Mouse (Mus musculus) embryonic facial prominence, embryonic 14.5 days (tissue): ENCODE measurements around the gene Fam133b. TPM values are rescaled to one million over a fixed set of nuclear protein-coding genes. Genes with fewer than 3 reads are reported as not detected.

Experiments used
- ATAC-seq: fragments of 200-750 bp; cut with Nextera tagmentation; 2 replicates; pipeline ENCODE4 v1.8.0; 2017; ENCODE audit warnings: low read depth, moderate number of reproducible peaks, moderate TSS enrichment
- DNase-seq: peaks from one replicate; pipeline ENCODE4 v3.0.0-alpha.2; 2015; ENCODE audit warnings: low spot score
- H3K27ac ChIP-seq: fragments of 300-500 bp; sonication (generic); replicated peaks from 2 replicates; pipeline ENCODE4 v1.5.1; 2014; ENCODE audit warnings: low read depth, mild to moderate bottlenecking, low read length, moderate library complexity
- H3K27me3 ChIP-seq: fragments of 300-500 bp; sonication (generic); replicated peaks from 2 replicates; pipeline ENCODE4 v1.6.1; 2014; ENCODE audit warnings: low read length; ENCODE audit not compliant: control insufficient read depth, insufficient read depth
- H3K36me3 ChIP-seq: fragments of 300-500 bp; sonication (generic); 2 replicates; pipeline ENCODE4 v1.6.1; 2014; ENCODE audit warnings: low read length, mixed read lengths; ENCODE audit not compliant: control insufficient read depth, insufficient read depth
- H3K4me1 ChIP-seq: fragments of 300-500 bp; sonication (generic); 2 replicates; pipeline ENCODE4 v1.6.1; 2014; ENCODE audit warnings: antibody characterized with exemption, low read length; ENCODE audit not compliant: control insufficient read depth, insufficient read depth
- H3K4me2 ChIP-seq: fragments of 300-500 bp; sonication (generic); 2 replicates; pipeline ENCODE4 v1.6.1; 2014; ENCODE audit warnings: low read depth, mild to moderate bottlenecking, low read length, moderate library complexity, mixed read lengths
- H3K4me3 ChIP-seq: fragments of 300-500 bp; sonication (generic); 2 replicates; pipeline ENCODE4 v1.5.1; 2014; ENCODE audit warnings: low read depth, mild to moderate bottlenecking, low read length
- H3K9ac ChIP-seq: fragments of 300-500 bp; sonication (generic); 2 replicates; pipeline ENCODE4 v1.6.1; 2014; ENCODE audit warnings: low read depth, mild to moderate bottlenecking, low read length, moderate library complexity, mixed read lengths
- H3K9me3 ChIP-seq: fragments of 300-500 bp; sonication (generic); 2 replicates; pipeline ENCODE4 v1.6.1; 2016; ENCODE audit warnings: low read length; ENCODE audit not compliant: control insufficient read depth
- WGBS: fragments of 180-500 bp; shearing (Covaris S2); extraction: QIAGEN DNeasy Blood & Tissue Kit; methylation state at CpG from one replicate; pipeline ENCODE4 v1.1.7; 2014; 5-methylcytosine and 5-hydroxymethylcytosine counted together
- polyA plus RNA-seq: library from polyadenylated mRNA; unstranded; fragments of >200 nt; fragmentation: Nextera tagmentation; extraction: Ambion mirVana; gene quantifications from 2 replicates; pipeline ENCODE4 v1.2.1, GENCODE M21; 2014

The Fam133b gene
- polyA plus RNA-seq = 24.4 and 27.2 TPM in 2 replicates

GRCm38 (mm10) chr5:3543629-3544479 is at the start of gene Fam133b:
Fam133b (plus strand) TSS chr5:3543833.
- ATAC-seq = peak; percentile 97
- Histone ChIP-seq H3K4me2 (peak within 1 kb of the TSS; percentile 65), H3K4me3 (peak within 1 kb of the TSS; percentile 83), H3K4me1 (no peaks in the 10 kb centered on the region), H3K27me3 (no peaks in the 10 kb centered on the region), H3K9me3 (no peaks in the 10 kb centered on the region), H3K36me3 (no peaks in the 10 kb centered on the region), H3K27ac (peak within 1 kb of the TSS; percentile 92), H3K9ac (peak within 1 kb of the TSS; percentile 94)
- under 1% methylated on average over 37 of the region's 80 CpGs for WGBS
- DNase-seq = peak; percentile 95

- WGBS = 91% methylated on average over 9 of the region's 9 CpGs
- H3K4me2 ChIP-seq = no peak overlapping the region
- H3K36me3 ChIP-seq = no peaks in the 10 kb centered on the region
- ATAC-seq (no peak), DNase-seq (no peak)
- H3K27me3 ChIP-seq = no peaks in the 10 kb centered on the region
- no peak overlapping the region for H3K4me3 ChIP-seq
- H3K27ac ChIP-seq = no peak overlapping the region
- no peaks in the 10 kb centered on the region for H3K4me1 ChIP-seq
- no peaks in the 10 kb centered on the region for H3K9me3 ChIP-seq
- no peak overlapping the region for H3K9ac ChIP-seq
These were observed 49.7 kb upstream of the Fam133b start for GRCm38 (mm10) chr5:3493968-3494367.

GRCm38 (mm10) chr5:3494452-3495187 is 49.0 kb upstream of the Fam133b start:
- Histone ChIP-seq H3K4me2 (no peak overlapping the region), H3K36me3 (no peaks in the 10 kb centered on the region), H3K27me3 (no peaks in the 10 kb centered on the region), H3K9me3 (no peaks in the 10 kb centered on the region), H3K9ac (no peak overlapping the region), H3K4me1 (no peaks in the 10 kb centered on the region), H3K4me3 (no peak overlapping the region), H3K27ac (no peak overlapping the region)
- DNase-seq (no peak), ATAC-seq (no peak)
- 77% methylated on average over 8 of the region's 8 CpGs for WGBS

GRCm38 (mm10) chr5:3497505-3497925 is 46.1 kb upstream of the Fam133b start:
- WGBS = 67% methylated on average over 5 of the region's 5 CpGs
- Histone ChIP-seq H3K27me3 (no peaks in the 10 kb centered on the region), H3K36me3 (no peaks in the 10 kb centered on the region), H3K27ac (no peak overlapping the region), H3K4me3 (no peak overlapping the region), H3K9ac (no peak overlapping the region), H3K4me1 (no peaks in the 10 kb centered on the region), H3K9me3 (no peaks in the 10 kb centered on the region), H3K4me2 (no peak overlapping the region)
- DNase-seq = no peak
- no peak for ATAC-seq

GRCm38 (mm10) chr5:3500298-3500697 is 43.3 kb upstream of the Fam133b start:
- DNase-seq = no peak
- Histone ChIP-seq H3K4me1 (no peaks in the 10 kb centered on the region), H3K27me3 (no peaks in the 10 kb centered on the region), H3K4me2 (no peak overlapping the region), H3K9me3 (no peaks in the 10 kb centered on the region), H3K9ac (no peak overlapping the region), H3K4me3 (no peak overlapping the region), H3K27ac (no peak overlapping the region), H3K36me3 (no peaks in the 10 kb centered on the region)
- no peak for ATAC-seq
- WGBS = 89% methylated on average over 5 of the region's 5 CpGs

GRCm38 (mm10) chr5:3500957-3501563 is 42.6 kb upstream of the Fam133b start:
- 61% methylated on average over 8 of the region's 8 CpGs for WGBS
- no peaks in the 10 kb centered on the region for H3K36me3 ChIP-seq
- no peak overlapping the region for H3K9ac ChIP-seq
- H3K27me3 ChIP-seq = no peaks in the 10 kb centered on the region
- H3K9me3 ChIP-seq = no peaks in the 10 kb centered on the region
- no peak overlapping the region for H3K4me3 ChIP-seq
- no peak overlapping the region for H3K4me2 ChIP-seq
- no peaks in the 10 kb centered on the region for H3K4me1 ChIP-seq
- DNase-seq (no peak), ATAC-seq (no peak)
- H3K27ac ChIP-seq = no peak overlapping the region

GRCm38 (mm10) chr5:3501564-3502001 is 42.0 kb upstream of the Fam133b start:
- Histone ChIP-seq H3K9me3 (no peaks in the 10 kb centered on the region), H3K4me2 (no peak overlapping the region), H3K36me3 (no peaks in the 10 kb centered on the region), H3K4me1 (no peaks in the 10 kb centered on the region), H3K4me3 (no peak overlapping the region), H3K9ac (no peak overlapping the region), H3K27me3 (no peaks in the 10 kb centered on the region), H3K27ac (no peak overlapping the region)
- DNase-seq = no peak
- 44% methylated on average over 8 of the region's 8 CpGs for WGBS
- no peak for ATAC-seq

GRCm38 (mm10) chr5:3502610-3503350 is 40.9 kb upstream of the Fam133b start:
- peak; percentile 36 for DNase-seq

More at GRCm38 (mm10) chr5:3502610-3503350, 40.9 kb upstream of the Fam133b start:
- H3K9me3 ChIP-seq = no peaks in the 10 kb centered on the region
- no peak overlapping the region for H3K4me3 ChIP-seq
- no peak overlapping the region for H3K9ac ChIP-seq
- WGBS = 58% methylated on average over 11 of the region's 11 CpGs
- H3K4me2 ChIP-seq = no peak overlapping the region
- H3K27ac ChIP-seq = no peak overlapping the region
- H3K4me1 ChIP-seq = no peaks in the 10 kb centered on the region
- no peaks in the 10 kb centered on the region for H3K36me3 ChIP-seq
- no peaks in the 10 kb centered on the region for H3K27me3 ChIP-seq
- no peak for ATAC-seq
